Mouse (Mus musculus): ENCODE results near the gene Rilp.

- TF ChIP-seq CTCF (conservative IDR thresholded peaks at IDR 0.05; ENCODE audit: low read length) (no peak), NANOG (IDR thresholded peaks at IDR 0.05; ENCODE audit: borderline replicate concordance, low read length) (no peak)
These were observed 36.2 kb downstream of the Rilp start for GRCm38 (mm10) chr11:75546057-75546456.

Data from E14TG2a.4 (cell line).